Mouse (Mus musculus): ENCODE data around the gene Trpm3. TPM values are rescaled to one million over a fixed set of nuclear protein-coding genes. Genes with fewer than 3 reads are reported as not detected.

The Trpm3 gene
- total and polyA plus RNA-seq, 2 experiments from 2014 or later: 19.1 to 64.7 TPM

- no peak overlapping the region for H3K4me3 ChIP-seq (ENCODE audit: low read depth, low read length)
- no peaks in the 10 kb centered on the region for H3K27me3 ChIP-seq (ENCODE audit: insufficient read depth, low read length)
- no peaks in the 10 kb centered on the region for H3K4me1 ChIP-seq (ENCODE audit: insufficient read depth, low read length)
- peaks cover 7% of the 10 kb centered on the region for H3K36me3 ChIP-seq (ENCODE audit: insufficient read depth, low read length)
- H3K27ac ChIP-seq (ENCODE audit: low read depth, low read length): no peak overlapping the region
- no peak overlapping the region for H3K4me2 ChIP-seq (ENCODE audit: low read depth, low read length, poor library complexity, severe bottlenecking)
- H3K9me3 ChIP-seq (ENCODE audit: low read length): no peaks in the 10 kb centered on the region
- WGBS: 89% methylated on average over 7 of the region's 7 CpGs
- DNase-seq (ENCODE audit: low spot score) (no peak), ATAC-seq (ENCODE audit: low FRiP score) (no peak)
- TF ChIP-seq CTCF (IDR thresholded peaks at IDR 0.05): no peak
- H3K9ac ChIP-seq (replicated peaks; ENCODE audit: low read length, poor library complexity, severe bottlenecking): no peak overlapping the region
Observed at GRCm38 (mm10) chr19:22978763-22979162, 839.9 kb downstream of the Trpm3 start.

GRCm38 (mm10) chr19:22979191-22979590, 840.3 kb downstream of the Trpm3 start:
- Histone ChIP-seq H3K9me3 (ENCODE audit: low read length) (no peaks in the 10 kb centered on the region), H3K9ac (replicated peaks; ENCODE audit: low read length, poor library complexity, severe bottlenecking) (no peak overlapping the region), H3K4me2 (ENCODE audit: low read depth, low read length, poor library complexity, severe bottlenecking) (no peak overlapping the region), H3K36me3 (ENCODE audit: insufficient read depth, low read length) (peaks cover 7% of the 10 kb centered on the region), H3K4me1 (ENCODE audit: insufficient read depth, low read length) (no peaks in the 10 kb centered on the region), H3K27me3 (ENCODE audit: insufficient read depth, low read length) (no peaks in the 10 kb centered on the region), H3K4me3 (ENCODE audit: low read depth, low read length) (no peak overlapping the region), H3K27ac (ENCODE audit: low read depth, low read length) (no peak overlapping the region)
- WGBS: 57% methylated on average over 1 of the region's 1 CpGs
- no peak for TF ChIP-seq CTCF (IDR thresholded peaks at IDR 0.05)
- DNase-seq (ENCODE audit: low spot score) (no peak), ATAC-seq (ENCODE audit: low FRiP score) (no peak)

DNA sequence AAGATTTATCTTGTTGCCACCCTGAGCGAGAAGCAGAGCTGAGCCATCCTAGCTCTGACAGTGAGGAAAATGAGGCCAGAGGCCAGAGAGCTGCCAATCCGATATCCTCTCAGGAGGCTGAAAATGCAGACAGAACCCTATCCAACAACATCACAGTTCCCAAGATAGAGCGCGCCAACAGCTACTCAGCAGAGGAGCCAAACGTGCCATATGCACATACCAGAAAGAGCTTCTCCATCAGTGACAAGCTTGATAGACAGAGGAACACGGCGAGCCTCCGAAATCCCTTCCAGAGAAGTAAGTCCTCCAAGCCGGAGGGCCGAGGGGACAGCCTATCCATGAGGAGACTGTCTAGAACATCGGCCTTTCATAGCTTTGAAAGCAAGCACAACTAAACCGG, 849.1 kb downstream of the Trpm3 start:
- 97% methylated on average over 12 of the region's 12 CpGs for WGBS
- no peak overlapping the region for H3K4me2 ChIP-seq (ENCODE audit: low read depth, low read length, poor library complexity, severe bottlenecking)
- H3K27me3 ChIP-seq (ENCODE audit: insufficient read depth, low read length): no peaks in the 10 kb centered on the region
- TF ChIP-seq CTCF (IDR thresholded peaks at IDR 0.05): no peak
- ATAC-seq (ENCODE audit: low FRiP score): no peak
- H3K27ac ChIP-seq (ENCODE audit: low read depth, low read length): no peak overlapping the region
- H3K36me3 ChIP-seq (ENCODE audit: insufficient read depth, low read length): peaks cover 21% of the 10 kb centered on the region
- H3K9ac ChIP-seq (replicated peaks; ENCODE audit: low read length, poor library complexity, severe bottlenecking): no peak overlapping the region
- H3K4me3 ChIP-seq (ENCODE audit: low read depth, low read length): no peak overlapping the region
- H3K4me1 ChIP-seq (ENCODE audit: insufficient read depth, low read length): no peaks in the 10 kb centered on the region
- DNase-seq (ENCODE audit: low spot score): no peak
- no peaks in the 10 kb centered on the region for H3K9me3 ChIP-seq (ENCODE audit: low read length)

DNA sequence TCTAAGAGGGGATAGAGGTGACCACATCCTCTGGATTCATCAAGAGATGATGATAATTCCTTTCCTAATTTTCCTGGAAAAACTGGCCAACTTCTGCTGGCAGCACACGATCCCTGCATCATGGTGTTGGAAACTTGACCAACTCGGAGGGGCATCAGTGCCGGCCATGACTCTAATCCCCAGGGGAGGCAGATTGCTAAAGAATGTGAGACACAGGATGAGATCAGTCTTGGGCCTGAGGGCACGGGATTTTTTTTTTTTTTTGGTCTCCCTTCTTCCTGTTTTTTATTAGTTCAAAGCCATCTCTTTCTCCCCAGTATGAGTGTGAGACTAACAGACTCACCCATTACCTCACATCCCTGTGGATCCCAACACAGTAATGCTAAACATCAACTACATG, 855.1 kb downstream of the Trpm3 start:
- no peaks in the 10 kb centered on the region for H3K27me3 ChIP-seq (ENCODE audit: insufficient read depth, low read length)
- no peaks in the 10 kb centered on the region for H3K36me3 ChIP-seq (ENCODE audit: insufficient read depth, low read length)
- no peak for TF ChIP-seq CTCF (IDR thresholded peaks at IDR 0.05)
- no peak overlapping the region for H3K4me3 ChIP-seq (ENCODE audit: low read depth, low read length)
- DNase-seq (ENCODE audit: low spot score) (no peak), ATAC-seq (ENCODE audit: low FRiP score) (no peak)
- no peak overlapping the region for H3K27ac ChIP-seq (ENCODE audit: low read depth, low read length)
- 83% methylated on average over 4 of the region's 4 CpGs for WGBS
- no peaks in the 10 kb centered on the region for H3K4me1 ChIP-seq (ENCODE audit: insufficient read depth, low read length)
- H3K9me3 ChIP-seq (ENCODE audit: low read length): no peaks in the 10 kb centered on the region
- no peak overlapping the region for H3K9ac ChIP-seq (replicated peaks; ENCODE audit: low read length, poor library complexity, severe bottlenecking)
- no peak overlapping the region for H3K4me2 ChIP-seq (ENCODE audit: low read depth, low read length, poor library complexity, severe bottlenecking)

- Histone ChIP-seq H3K36me3 (ENCODE audit: insufficient read depth, low read length) (no peaks in the 10 kb centered on the region), H3K27me3 (ENCODE audit: insufficient read depth, low read length) (no peaks in the 10 kb centered on the region), H3K27ac (ENCODE audit: low read depth, low read length) (no peak overlapping the region), H3K4me3 (ENCODE audit: low read depth, low read length) (no peak overlapping the region), H3K4me1 (ENCODE audit: insufficient read depth, low read length) (no peaks in the 10 kb centered on the region), H3K9me3 (ENCODE audit: low read length) (no peaks in the 10 kb centered on the region), H3K9ac (replicated peaks; ENCODE audit: low read length, poor library complexity, severe bottlenecking) (no peak overlapping the region), H3K4me2 (ENCODE audit: low read depth, low read length, poor library complexity, severe bottlenecking) (no peak overlapping the region)
- DNase-seq (ENCODE audit: low spot score) (no peak), ATAC-seq (ENCODE audit: low FRiP score) (no peak)
- 95% methylated on average over 5 of the region's 5 CpGs for WGBS
- no peak for TF ChIP-seq CTCF (IDR thresholded peaks at IDR 0.05)
Observed at GRCm38 (mm10) chr19:22994531-22994930, 855.7 kb downstream of the Trpm3 start.

DNA sequence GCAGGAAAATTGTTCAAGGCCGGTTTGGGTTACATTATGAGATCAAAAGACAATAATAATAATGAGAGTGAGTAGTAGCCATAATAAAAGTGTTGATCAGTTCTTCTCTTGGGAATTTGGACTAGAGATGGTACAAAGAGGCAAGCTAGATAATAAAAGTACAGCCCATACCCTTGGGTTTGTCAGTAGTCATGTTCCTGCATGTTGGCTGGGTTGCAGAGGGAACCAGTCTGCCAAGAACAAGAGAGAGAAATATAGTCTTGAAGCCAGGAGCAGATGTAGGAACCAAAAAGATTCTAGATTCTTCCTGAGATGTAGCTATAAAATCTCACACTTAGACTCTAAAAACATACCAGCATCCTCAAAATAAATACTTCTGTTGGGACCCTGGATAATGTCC, 861.4 kb downstream of the Trpm3 start:
- Histone ChIP-seq H3K4me1 (ENCODE audit: insufficient read depth, low read length) (no peaks in the 10 kb centered on the region), H3K27ac (ENCODE audit: low read depth, low read length) (no peak overlapping the region), H3K27me3 (ENCODE audit: insufficient read depth, low read length) (no peaks in the 10 kb centered on the region), H3K36me3 (ENCODE audit: insufficient read depth, low read length) (no peaks in the 10 kb centered on the region), H3K9ac (replicated peaks; ENCODE audit: low read length, poor library complexity, severe bottlenecking) (no peak overlapping the region), H3K4me2 (ENCODE audit: low read depth, low read length, poor library complexity, severe bottlenecking) (no peak overlapping the region), H3K9me3 (ENCODE audit: low read length) (no peaks in the 10 kb centered on the region), H3K4me3 (ENCODE audit: low read depth, low read length) (no peak overlapping the region)
- TF ChIP-seq CTCF (IDR thresholded peaks at IDR 0.05): no peak
- DNase-seq (ENCODE audit: low spot score) (no peak), ATAC-seq (ENCODE audit: low FRiP score) (no peak)
- 89% methylated on average over 1 of the region's 1 CpGs for WGBS
